Comparison of ENCODE assay signal across 16 mouse cellular contexts in the genomic region with DNA sequence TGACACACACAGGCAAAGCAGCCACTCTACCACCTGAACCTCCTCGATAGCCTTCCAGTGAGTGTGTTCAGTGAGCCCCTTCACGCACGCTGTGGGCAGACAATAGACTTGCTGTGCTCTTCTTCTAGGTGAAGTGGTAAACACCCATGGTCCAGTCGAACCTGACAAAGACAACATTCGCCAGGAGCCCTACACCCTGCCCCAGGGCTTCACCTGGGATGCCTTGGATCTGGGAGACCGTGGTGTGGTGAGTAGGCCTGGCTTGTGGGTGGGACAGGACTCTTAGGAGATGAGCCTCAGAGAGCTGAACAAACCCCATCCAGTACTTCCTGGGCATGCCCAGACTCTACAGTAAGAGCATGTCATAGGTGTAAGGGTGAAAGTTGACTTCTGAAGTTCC. TPM values are rescaled to one million over a fixed set of nuclear protein-coding genes. Genes with fewer than 3 reads are reported as not detected.
A peak's percentile ranks its signal among the peaks of the same experiment; 100 is the strongest.
DNase-seq lines count a peak whose midpoint lies in the region; ATAC-seq lines count a peak whose summit lies in the region.
"Had no signal": no experiment of that assay in that cellular context is flagged by ENCODE, and none has a peak within 500 bp of the region (broad histone marks: within the 10 kb centered on the region; RNA-seq: fewer than 3 reads in every experiment).

No protein-coding gene starts in this region.

- H3K36me3 ChIP-seq in heart, embryonic 12.5 days: peaks cover 64% of the 10 kb centered on the region
- peaks cover 17% of the 10 kb centered on the region for H3K36me3 ChIP-seq in heart, embryonic 16.5 days (ENCODE audit: control insufficient read depth, insufficient read depth)

- H3K9me3 ChIP-seq in heart, embryonic 12.5 days (replicated peaks): no peaks in the 10 kb centered on the region
- no peaks in the 10 kb centered on the region for H3K9me3 ChIP-seq in heart, embryonic 16.5 days (replicated peaks; ENCODE audit: control insufficient read depth, low read length)
- H3K9me3 ChIP-seq: embryonic facial prominence, embryonic 10.5 days; midbrain, embryonic 10.5 days; neural tube, embryonic 15.5 days had no signal

- H3K27me3 ChIP-seq in heart, embryonic 12.5 days (replicated peaks): no peaks in the 10 kb centered on the region
- H3K27me3 ChIP-seq in heart, embryonic 16.5 days (ENCODE audit: control insufficient read depth, insufficient read depth, low read length): no peaks in the 10 kb centered on the region
- H3K27me3 ChIP-seq: neural tube, embryonic 15.5 days had no signal

- peaks cover 28% of the 10 kb centered on the region for H3K4me1 ChIP-seq in heart, embryonic 12.5 days (replicated peaks)
- peaks cover 21% of the 10 kb centered on the region for H3K4me1 ChIP-seq in heart, embryonic 16.5 days (ENCODE audit: control insufficient read depth, insufficient read depth, low read length)
- H3K4me1 ChIP-seq: embryonic facial prominence, embryonic 10.5 days; midbrain, embryonic 10.5 days; neural tube, embryonic 15.5 days had no signal

- DNase-seq in heart, postnatal 4 days: no peak
- DNase-seq in testis, postnatal 10 days (ENCODE audit: low spot score): peak; percentile 38
- no peak for DNase-seq in testis, postnatal 14 days (ENCODE audit: low spot score)
- no peak for DNase-seq in yolk sac, embryonic 10.5 days (ENCODE audit: low spot score)
- DNase-seq: cerebellum, postnatal 14 days; kidney, postnatal 14 days; retina, postnatal 1 day; right cerebral cortex, postnatal 4 days; thymus, adult 18-20 months had no signal

- H3K9ac ChIP-seq in heart, embryonic 12.5 days: 0 out of 2 replicates have a peak overlapping the region, but pooled peaks have one; percentile 31
- peak overlapping the region; percentile 16; the same call in 1 of the 2 replicates for H3K9ac ChIP-seq in heart, embryonic 16.5 days (ENCODE audit: low read length)
- H3K9ac ChIP-seq: neural tube, embryonic 15.5 days had no signal

- no peak overlapping the region for H3K4me2 ChIP-seq in heart, embryonic 12.5 days
- H3K4me2 ChIP-seq in heart, embryonic 16.5 days (ENCODE audit: low read depth, low read length): no peak overlapping the region
- H3K4me2 ChIP-seq: neural tube, embryonic 15.5 days had no signal

- ATAC-seq in heart, embryonic 12.5 days (ENCODE audit: insufficient number of reproducible peaks, low FRiP score): 0 out of 2 replicates have a peak, but pooled peaks have one; percentile 15
- ATAC-seq in heart, embryonic 16.5 days (replicated peaks; ENCODE audit: extremely low read depth, insufficient read depth, low FRiP score): no peak
- ATAC-seq in erythroid progenitor cell, adult 5-6 weeks (replicated peaks; ENCODE audit: low FRiP score, poor library complexity, severe bottlenecking): no peak
- ATAC-seq: forebrain, embryonic 16.5 days had no signal

- no peak overlapping the region for H3K4me3 ChIP-seq in heart, embryonic 12.5 days
- no peak overlapping the region for H3K4me3 ChIP-seq in heart, embryonic 16.5 days (ENCODE audit: low read length)
- H3K4me3 ChIP-seq: embryonic facial prominence, embryonic 10.5 days; midbrain, embryonic 10.5 days; neural tube, embryonic 15.5 days had no signal

- peak overlapping the region; percentile 80 for H3K27ac ChIP-seq in heart, embryonic 12.5 days (ENCODE audit: poor library complexity, severe bottlenecking)
- H3K27ac ChIP-seq in heart, embryonic 16.5 days (ENCODE audit: low read length): peak overlapping the region; percentile 84
- H3K27ac ChIP-seq: embryonic facial prominence, embryonic 10.5 days; midbrain, embryonic 10.5 days; neural tube, embryonic 15.5 days had no signal

- WGBS in heart, embryonic 12.5 days: 85% methylated on average over 6 of the region's 6 CpGs
- 81% methylated on average over 6 of the region's 6 CpGs for WGBS in heart, embryonic 16.5 days

RNA-seq across cellular contexts. Expression of gene Dcakd, which starts 23.9 kb away (rescaled TPM):
- 94.1 and 95.2 TPM in 2 replicates for polyA plus RNA-seq in heart, embryonic 12.5 days (2016; fragmentation: Nextera tagmentation; extraction: Ambion mirVana)
- total RNA-seq in heart, postnatal 4 days (2021): 10 to 100 TPM; 76.4 to 77.9 TPM
- 66.9 and 77.5 TPM in 2 replicates for polyA plus RNA-seq in heart, embryonic 16.5 days (2015; fragmentation: Nextera tagmentation; extraction: Ambion mirVana)
- 6.8 and 13.4 TPM in 2 replicates for total RNA-seq in erythroid progenitor cell, adult 5-6 weeks (2015; ENCODE audit: low replicate concordance)
- total RNA-seq in erythroid progenitor cell, adult 5-6 weeks (2017; ENCODE audit: low replicate concordance): 4.4 and 10.7 TPM in 2 replicates

RNA-seq across cellular contexts. Expression of gene Nmt1, which starts 24.1 kb away (rescaled TPM):
- 46.9 and 50.4 TPM in 2 replicates for polyA plus RNA-seq in heart, embryonic 12.5 days (2016; fragmentation: Nextera tagmentation; extraction: Ambion mirVana)
- 10 to 100 TPM; 57.6 to 62.7 TPM for total RNA-seq in heart, postnatal 4 days (2021)
- polyA plus RNA-seq in heart, embryonic 16.5 days (2015; fragmentation: Nextera tagmentation; extraction: Ambion mirVana): 39.1 and 41.7 TPM in 2 replicates
- total RNA-seq in erythroid progenitor cell, adult 5-6 weeks (2015; ENCODE audit: low replicate concordance): 25.2 and 31.0 TPM in 2 replicates
- total RNA-seq in erythroid progenitor cell, adult 5-6 weeks (2017; ENCODE audit: low replicate concordance): 27.1 and 35.8 TPM in 2 replicates

RNA-seq across cellular contexts. Expression of gene Plcd3, which starts 49.4 kb away (rescaled TPM):
- 5.8 and 6.6 TPM in 2 replicates for polyA plus RNA-seq in heart, embryonic 12.5 days (2016; fragmentation: Nextera tagmentation; extraction: Ambion mirVana)
- total RNA-seq in heart, postnatal 4 days (2021): 10 to 100 TPM; 28.0 to 34.8 TPM
- polyA plus RNA-seq in heart, embryonic 16.5 days (2015; fragmentation: Nextera tagmentation; extraction: Ambion mirVana): 13.6 and 17.0 TPM in 2 replicates
- total RNA-seq in erythroid progenitor cell, adult 5-6 weeks (2015; ENCODE audit: low replicate concordance): 1.4 TPM in 1 of 2 replicates, not detected in the other
- total RNA-seq in erythroid progenitor cell, adult 5-6 weeks (2017; ENCODE audit: low replicate concordance): 3.1 TPM in 1 of 2 replicates, not detected in the other

RNA-seq across cellular contexts. Expression of gene Acbd4, which starts 49.4 kb away (rescaled TPM):
- polyA plus RNA-seq in heart, embryonic 12.5 days (2016; fragmentation: Nextera tagmentation; extraction: Ambion mirVana): 13.5 and 13.8 TPM in 2 replicates
- 10 to 100 TPM; 25.9 to 29.2 TPM for total RNA-seq in heart, postnatal 4 days (2021)
- 21.5 and 21.8 TPM in 2 replicates for polyA plus RNA-seq in heart, embryonic 16.5 days (2015; fragmentation: Nextera tagmentation; extraction: Ambion mirVana)
- total RNA-seq in erythroid progenitor cell, adult 5-6 weeks (2015; ENCODE audit: low replicate concordance): 13.4 and 21.6 TPM in 2 replicates
- total RNA-seq in erythroid progenitor cell, adult 5-6 weeks (2017; ENCODE audit: low replicate concordance): 25.6 and 60.5 TPM in 2 replicates

Comparison
In these comparisons a context has a peak if more than half of its experiments do, and no peak if none do; other contexts are left out.
1. RNA of gene Dcakd, which starts 23.9 kb away (total RNA-seq): 76.4 to 77.9 TPM in heart, postnatal 4 days; 4.4 to 13.4 TPM in erythroid progenitor cell, adult 5-6 weeks; every median in the first group is over 4 times any median in the second.
2. RNA of gene Plcd3, which starts 49.4 kb away (total RNA-seq): 28.0 to 34.8 TPM in heart, postnatal 4 days; 1.4 to 3.1 TPM in erythroid progenitor cell, adult 5-6 weeks; every median in the first group is over 4 times any median in the second.